Mouse (Mus musculus) spleen, adult 12 weeks (tissue): Measurements from ENCODE around the gene Disp1.

ENCODE experiments used
- DNase-seq: peaks from one replicate; pipeline ENCODE4 v3.0.0; 2022; ENCODE audit warnings: low spot score

Disp1 gene

GRCm38 (mm10) chr1:183200926-183201325 lies 20.4 kb downstream of the Disp1 start:
- no peak for DNase-seq

- DNase-seq = no peak
Measured at GRCm38 (mm10) chr1:183194763-183195162, 26.6 kb downstream of the Disp1 start.

GRCm38 (mm10) chr1:183194151-183194550 lies 27.2 kb downstream of the Disp1 start:
- no peak for DNase-seq

- DNase-seq = no peak
Measured at GRCm38 (mm10) chr1:183191398-183191797, 29.9 kb downstream of the Disp1 start.

- DNase-seq = no peak
Measured at GRCm38 (mm10) chr1:183190456-183190855, 30.9 kb downstream of the Disp1 start.

GRCm38 (mm10) chr1:183189014-183189662 lies 32.2 kb downstream of the Disp1 start:
- no peak for DNase-seq

GRCm38 (mm10) chr1:183188115-183189013 lies 33.0 kb downstream of the Disp1 start:
- no peak for DNase-seq

- no peak for DNase-seq
Measured at GRCm38 (mm10) chr1:183185560-183185959, 35.8 kb downstream of the Disp1 start.

GRCm38 (mm10) chr1:183184681-183185080 lies 36.6 kb downstream of the Disp1 start:
- no peak for DNase-seq

- no peak for DNase-seq
Measured at GRCm38 (mm10) chr1:183183565-183183964, 37.8 kb downstream of the Disp1 start.

- DNase-seq = no peak
Measured at GRCm38 (mm10) chr1:183182641-183183414, 38.5 kb downstream of the Disp1 start.

- no peak for DNase-seq
Measured at GRCm38 (mm10) chr1:183181030-183181395, 40.3 kb downstream of the Disp1 start.

- no peak for DNase-seq
Measured at GRCm38 (mm10) chr1:183180301-183181029, 40.9 kb downstream of the Disp1 start.

GRCm38 (mm10) chr1:183179316-183179715 lies 42.0 kb downstream of the Disp1 start:
- no peak for DNase-seq

GRCm38 (mm10) chr1:183175236-183175635 lies 46.1 kb downstream of the Disp1 start:
- DNase-seq = no peak

- no peak for DNase-seq
Measured at GRCm38 (mm10) chr1:183171095-183171494, 50.2 kb downstream of the Disp1 start.

GRCm38 (mm10) chr1:183168465-183168864 lies 52.9 kb downstream of the Disp1 start:
- DNase-seq = no peak

GRCm38 (mm10) chr1:183167776-183168175 lies 53.5 kb downstream of the Disp1 start:
- DNase-seq = no peak

- no peak for DNase-seq
Measured at GRCm38 (mm10) chr1:183166700-183167099, 54.6 kb downstream of the Disp1 start.

- no peak for DNase-seq
Measured at GRCm38 (mm10) chr1:183164648-183165071, 56.7 kb downstream of the Disp1 start.

GRCm38 (mm10) chr1:183164190-183164580 lies 57.1 kb downstream of the Disp1 start:
- DNase-seq = no peak
